Mouse (Mus musculus): ENCODE data around the gene Grip1.

DNA sequence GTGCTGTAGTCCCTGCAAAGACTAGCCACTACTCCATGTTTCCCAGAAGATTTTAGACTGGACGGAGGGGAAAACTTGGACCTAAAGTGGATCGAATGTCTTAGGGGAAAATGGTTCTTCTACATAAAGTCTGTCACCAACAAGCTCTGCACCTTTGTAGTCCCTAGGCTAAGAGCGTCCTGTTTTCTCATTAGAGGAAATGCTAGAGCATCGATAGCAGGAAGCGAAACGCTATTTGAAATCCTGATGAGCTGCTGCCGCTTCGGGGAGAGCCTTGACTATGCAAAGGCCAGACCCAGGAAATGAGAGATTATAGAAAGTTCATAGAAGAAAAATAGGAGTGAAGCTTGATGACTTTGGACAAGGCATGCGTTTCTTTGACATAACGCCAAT lies 671.8 kb downstream of the Grip1 start:
- TF ChIP-seq POLR2A (IDR thresholded peaks at IDR 0.05; ENCODE audit: low read depth, low read length): no peak
- no peak for TF ChIP-seq CTCF (IDR thresholded peaks at IDR 0.05; ENCODE audit: borderline replicate concordance, insufficient read depth, low read length)
